ENCODE assay signal across 10 mouse cellular contexts in genomic region chr15:62139192-62139591, GRCm38 (mm10).
A peak's percentile ranks its signal among the peaks of the same experiment; 100 is the strongest.
DNase-seq lines count a peak whose midpoint lies in the region; ATAC-seq and TF ChIP-seq lines count a peak whose summit lies in the region.
"Had no signal": no experiment of that assay in that cellular context is flagged by ENCODE, and none has a peak within 500 bp of the region (broad histone marks: within the 10 kb centered on the region; RNA-seq: fewer than 3 reads in every experiment).

No protein-coding gene starts in this region.

- H3K4me2 ChIP-seq in heart, embryonic 11.5 days, result no peak overlapping the region
- H3K4me2 ChIP-seq in midbrain, embryonic 16.5 days (ENCODE audit: low read length), result no peak overlapping the region
- H3K4me2 ChIP-seq: embryonic facial prominence, embryonic 12.5 days had no signal

- H3ac ChIP-seq in C2C12 (ENCODE audit: control insufficient read depth, insufficient read length, low read depth), result peak overlapping the region; percentile 33

- peak overlapping the region; percentile 54; the same call in 1 of the 2 replicates for H3K27ac ChIP-seq in heart, embryonic 11.5 days (ENCODE audit: low read depth, low read length)
- peak overlapping the region; percentile 43 for H3K27ac ChIP-seq in limb, embryonic 10.5 days
- H3K27ac ChIP-seq in midbrain, embryonic 16.5 days (ENCODE audit: low read length), result no peak overlapping the region
- H3K27ac ChIP-seq: embryonic facial prominence, embryonic 12.5 days had no signal

- H3K9ac ChIP-seq in heart, embryonic 11.5 days (ENCODE audit: low read depth, low read length), result no peak overlapping the region
- no peak overlapping the region for H3K9ac ChIP-seq in midbrain, embryonic 16.5 days (ENCODE audit: low read depth, low read length)
- H3K9ac ChIP-seq: embryonic facial prominence, embryonic 12.5 days had no signal

- 0 out of 2 replicates have a peak, but pooled peaks cover 5% of the 10 kb centered on the region for H3K4me1 ChIP-seq in heart, embryonic 11.5 days (ENCODE audit: control insufficient read depth, insufficient read depth, low read length)
- peaks cover 17% of the 10 kb centered on the region for H3K4me1 ChIP-seq in limb, embryonic 10.5 days
- H3K4me1 ChIP-seq in midbrain, embryonic 16.5 days (ENCODE audit: control insufficient read depth, insufficient read depth, low read length), result peaks cover 6% of the 10 kb centered on the region; the same call in 1 of the 2 replicates
- H3K4me1 ChIP-seq: embryonic facial prominence, embryonic 12.5 days had no signal

- peaks cover 47% of the 10 kb centered on the region for H3K36me3 ChIP-seq in C2C12 (ENCODE audit: control insufficient read depth, insufficient read depth)
- no peaks in the 10 kb centered on the region for H3K36me3 ChIP-seq in heart, embryonic 11.5 days (ENCODE audit: control insufficient read depth, insufficient read depth, low read length)
- no peaks in the 10 kb centered on the region for H3K36me3 ChIP-seq in limb, embryonic 10.5 days
- no peaks in the 10 kb centered on the region for H3K36me3 ChIP-seq in midbrain, embryonic 16.5 days (ENCODE audit: control insufficient read depth, insufficient read depth, low read length)
- H3K36me3 ChIP-seq: embryonic facial prominence, embryonic 12.5 days had no signal

- no peaks in the 10 kb centered on the region for H3K27me3 ChIP-seq in C2C12 (ENCODE audit: control insufficient read depth, insufficient read depth, insufficient read length)
- no peaks in the 10 kb centered on the region for H3K27me3 ChIP-seq in heart, embryonic 11.5 days (ENCODE audit: control insufficient read depth, insufficient read depth, low read length)
- H3K27me3 ChIP-seq in limb, embryonic 10.5 days (ENCODE audit: low read depth, poor library complexity, severe bottlenecking), result no peaks in the 10 kb centered on the region
- H3K27me3 ChIP-seq in midbrain, embryonic 16.5 days (ENCODE audit: control insufficient read depth, insufficient read depth, low read depth, low read length), result no peaks in the 10 kb centered on the region; the same call in 1 of the 2 replicates
- H3K27me3 ChIP-seq: embryonic facial prominence, embryonic 12.5 days had no signal

- peak; percentile 58 for DNase-seq in 3134 (ENCODE audit: extremely low read depth, insufficient read length, low spot score)
- no peak for DNase-seq in limb, embryonic 10.5 days (ENCODE audit: low spot score)
- DNase-seq in testis, postnatal 14 days (ENCODE audit: low spot score), result no peak
- no peak for DNase-seq in embryo, embryonic 11 days
- no peak for DNase-seq in left cerebral cortex, postnatal 4 days
- DNase-seq: layer of hippocampus, adult 9-11 months had no signal

- peaks cover 100% of the 10 kb centered on the region for H3K79me2 ChIP-seq in C2C12 (ENCODE audit: control insufficient read depth, insufficient read depth)

- no peak for TF ChIP-seq CTCF in C2C12 (IDR thresholded peaks at IDR 0.05; ENCODE audit: control insufficient read depth, insufficient read depth, insufficient read length)

- H3K9me3 ChIP-seq in heart, embryonic 11.5 days (replicated peaks; ENCODE audit: control insufficient read depth, low read length), result no peaks in the 10 kb centered on the region
- no peaks in the 10 kb centered on the region for H3K9me3 ChIP-seq in limb, embryonic 10.5 days (replicated peaks)
- H3K9me3 ChIP-seq in midbrain, embryonic 16.5 days (replicated peaks; ENCODE audit: control insufficient read depth, low read length, poor library complexity, severe bottlenecking), result no peaks in the 10 kb centered on the region
- H3K9me3 ChIP-seq: embryonic facial prominence, embryonic 12.5 days had no signal

- intact Hi-C loops in left cerebral cortex, postnatal 4 days (cut with DNase I), result no loop called here

- H3K4me3 ChIP-seq in C2C12 (ENCODE audit: insufficient read depth, poor library complexity, severe bottlenecking), result no peak overlapping the region
- no peak overlapping the region for H3K4me3 ChIP-seq in heart, embryonic 11.5 days (ENCODE audit: low read depth, low read length)
- H3K4me3 ChIP-seq in limb, embryonic 10.5 days, result no peak overlapping the region
- H3K4me3 ChIP-seq in midbrain, embryonic 16.5 days (ENCODE audit: low read depth, low read length), result no peak overlapping the region
- H3K4me3 ChIP-seq: embryonic facial prominence, embryonic 12.5 days had no signal

- peaks cover 94% of the 10 kb centered on the region for H3K79me3 ChIP-seq in C2C12 (ENCODE audit: low read depth)

- 39% methylated on average over 5 of the region's 5 CpGs for WGBS in heart, embryonic 11.5 days (ENCODE audit: insufficient replicate concordance)
- 43% methylated on average over 5 of the region's 5 CpGs for whole genome bisulfite sequencing in limb, embryonic 10.5 days
- WGBS in midbrain, embryonic 16.5 days, result 54% methylated on average over 5 of the region's 5 CpGs

- ATAC-seq in heart, embryonic 11.5 days (replicated peaks; ENCODE audit: insufficient number of reproducible peaks, low FRiP score, low TSS enrichment), result peak; percentile 46; the same call in 1 of the 2 replicates
- ATAC-seq in midbrain, embryonic 16.5 days, result no peak

TF ChIP-seq in C2C12, 6 proteins besides CTCF, POLR2A, EP300 and RAD21:
- TF ChIP-seq CEBPB (IDR thresholded peaks at IDR 0.05; ENCODE audit: low read depth) (no peak), FOSL1 (IDR thresholded peaks at IDR 0.05; ENCODE audit: insufficient read depth, low read length, poor library complexity, severe bottlenecking) (peak; percentile 20), MYOG (IDR thresholded peaks at IDR 0.05; ENCODE audit: control insufficient read depth, extremely low read depth, insufficient read length) (no peak), MAX (IDR thresholded peaks at IDR 0.05) (peak; percentile 72), MYOD1 (IDR thresholded peaks at IDR 0.05; ENCODE audit: control insufficient read depth, insufficient read length, low read depth) (no peak)
TF ChIP-seq in C2C12: peak in this region for 2.
